Mouse (Mus musculus) left cerebral cortex, postnatal 36 days (tissue): ENCODE results near the gene Wdr3. TPM values are rescaled to one million over a fixed set of nuclear protein-coding genes. Genes with fewer than 3 reads are reported as not detected.

Source experiments
- DNase-seq, 2 experiments: peaks; one replicate each; pipeline ENCODE4 v3.0.0; 2021 to 2022; ENCODE audit warnings: low spot score in 2 of 2, mixed read lengths in 1 of 2
- intact Hi-C: fragments of 180-260 bp; cut with DNase I; formaldehyde crosslinking; loops from one replicate; pipeline ENCODE4 v1.15.1; 2025
- total RNA-seq, 2 experiments: library from RNA; stranded (reverse); gene quantifications; 2 replicates each; pipeline ENCODE4 v1.2.3; 2021

The Wdr3 gene
- total RNA-seq, result 10 to 100 TPM; 17.6 to 22.7 TPM

- DNase-seq, result peak; percentile 95
- intact Hi-C loops, result no loop called here
Measured at GRCm38 (mm10) chr3:100162315-100163105, at the start of gene Wdr3, which contains the start of gene Gdap2. TSS of gene Wdr3 (minus strand) at chr3:100162407. TSS of gene Gdap2 (plus strand) at chr3:100162381.

- intact Hi-C loops, result no loop called here
- no peak for DNase-seq
Measured at GRCm38 (mm10) chr3:100206973-100207372, 44.8 kb upstream of the Wdr3 start.

GRCm38 (mm10) chr3:100201554-100201953, 39.3 kb upstream of the Wdr3 start:
- DNase-seq, result no peak
- intact Hi-C loops, result no loop called here

GRCm38 (mm10) chr3:100194210-100194609, 32.0 kb upstream of the Wdr3 start:
- intact Hi-C loops, result no loop called here

GRCm38 (mm10) chr3:100189861-100190260, 27.7 kb upstream of the Wdr3 start:
- DNase-seq, result no peak
- intact Hi-C loops, result loop anchor here (5.0 to 10.0 kb wide), 2 partner anchors 377 to 495 kb away; partner anchors contain the start of gene Man1a2

More at GRCm38 (mm10) chr3:100194210-100194609, 32.0 kb upstream of the Wdr3 start:
- DNase-seq, result no peak

- peak; percentile 26 to 65 for DNase-seq
- intact Hi-C loops, result loop anchor here (5.0 to 10.0 kb wide), 2 partner anchors 378 to 495 kb away; partner anchors contain the start of gene Man1a2
Measured at GRCm38 (mm10) chr3:100189444-100189843, 27.2 kb upstream of the Wdr3 start.

- intact Hi-C loops, result loop anchor here (10.0 kb wide), 1 partner anchor 504 kb away; the partner anchor contains the start of gene Man1a2
Measured at GRCm38 (mm10) chr3:100180471-100180870, 18.3 kb upstream of the Wdr3 start.

GRCm38 (mm10) chr3:100176031-100176430, 13.8 kb upstream of the Wdr3 start:
- DNase-seq, result no peak
- intact Hi-C loops, result no loop called here

More at GRCm38 (mm10) chr3:100180471-100180870, 18.3 kb upstream of the Wdr3 start:
- no peak for DNase-seq

GRCm38 (mm10) chr3:100164991-100165390, 2.8 kb upstream of the Wdr3 start:
- DNase-seq, result no peak
- intact Hi-C loops, result no loop called here

- intact Hi-C loops, result no loop called here
Measured at GRCm38 (mm10) chr3:100163556-100163955, 1.3 kb upstream of the Wdr3 start.

GRCm38 (mm10) chr3:100161665-100162314, 417 bp downstream of the Wdr3 start:
- intact Hi-C loops, result no loop called here
- no peak for DNase-seq

More at GRCm38 (mm10) chr3:100163556-100163955, 1.3 kb upstream of the Wdr3 start:
- DNase-seq, result no peak

GRCm38 (mm10) chr3:100160682-100161445, 1.3 kb downstream of the Wdr3 start:
- intact Hi-C loops, result no loop called here

GRCm38 (mm10) chr3:100122445-100122844, 39.8 kb downstream of the Wdr3 start:
- no peak for DNase-seq
- intact Hi-C loops, result no loop called here

More at GRCm38 (mm10) chr3:100160682-100161445, 1.3 kb downstream of the Wdr3 start:
- no peak for DNase-seq

GRCm38 (mm10) chr3:100121961-100122360, 40.2 kb downstream of the Wdr3 start:
- no peak for DNase-seq
- intact Hi-C loops, result no loop called here

GRCm38 (mm10) chr3:100118681-100119080, 43.5 kb downstream of the Wdr3 start:
- intact Hi-C loops, result no loop called here

GRCm38 (mm10) chr3:100106736-100107135, 55.5 kb downstream of the Wdr3 start:
- DNase-seq, result no peak
- intact Hi-C loops, result no loop called here

More at GRCm38 (mm10) chr3:100118681-100119080, 43.5 kb downstream of the Wdr3 start:
- no peak for DNase-seq

- no peak for DNase-seq
- intact Hi-C loops, result no loop called here
Measured at GRCm38 (mm10) chr3:100102386-100103092, 59.7 kb downstream of the Wdr3 start.
